Mouse (Mus musculus): Measurements from ENCODE around the gene Med21. TPM values are rescaled to one million over a fixed set of nuclear protein-coding genes. Genes with fewer than 3 reads are reported as not detected.

Gene Med21
- polyA plus RNA-seq (2012; rRNA removed): 34.7 and 44.7 TPM in 2 replicates
- 64.1 and 65.8 TPM in 2 replicates for polyA plus RNA-seq (2014; fragmentation: Nextera tagmentation; extraction: Ambion mirVana)

GRCm38 (mm10) chr6:146642276-146643183, at the start of gene Med21, which contains the start of gene Tm7sf3:
Gene Med21 (plus strand): TSS chr6:146642547.
Gene Tm7sf3 (minus strand): TSS chr6:146642824.
- peak within 1 kb of the TSS; percentile 75 to 84 for H3K4me3 ChIP-seq (ENCODE audit: insufficient read depth in 1 of 2, low read depth in 2 of 2, low read length in 2 of 2)
- H3K4me2 ChIP-seq (ENCODE audit: low read depth): peak within 1 kb of the TSS; percentile 95
- H3K27ac ChIP-seq: peak within 1 kb of the TSS; percentile 75
- H3K27me3 ChIP-seq (ENCODE audit: control insufficient read depth, insufficient read depth, low read length): no peaks in the 10 kb centered on the region
- TF ChIP-seq EP300 (IDR thresholded peaks at IDR 0.05; ENCODE audit: low read depth): no peak
- peak; percentile 63 for TF ChIP-seq CTCF (IDR thresholded peaks at IDR 0.05; ENCODE audit: low read depth)
- H3K36me3 ChIP-seq (replicated peaks; ENCODE audit: control insufficient read depth, insufficient read depth, low read depth): no peaks in the 10 kb centered on the region
- no peaks in the 10 kb centered on the region for H3K9me3 ChIP-seq (ENCODE audit: control insufficient read depth, low read length)
- H3K9ac ChIP-seq (replicated peaks): peak within 1 kb of the TSS; percentile 91
- DNase-seq (ENCODE audit: low read depth in 3 of 3, low spot score in 3 of 3): peak; percentile 97 to 98 (median 97)
- 1% methylated on average over 60 of the region's 60 CpGs for WGBS (ENCODE audit: insufficient replicate concordance)
- ATAC-seq (ENCODE audit: insufficient read depth): peak; percentile 90
- H3K4me1 ChIP-seq (replicated peaks; ENCODE audit: control insufficient read depth in 2 of 2, insufficient read depth in 2 of 2, low read length in 1 of 2): peaks cover 28 to 30% of the 10 kb centered on the region in 2 experiments

GRCm38 (mm10) chr6:146602601-146603000, 39.7 kb upstream of the Med21 start:
- 83% methylated on average over 4 of the region's 4 CpGs for WGBS (ENCODE audit: insufficient replicate concordance)
- Histone ChIP-seq H3K27ac (no peak overlapping the region), H3K4me3 (ENCODE audit: insufficient read depth in 1 of 2, low read depth in 2 of 2, low read length in 2 of 2) (no peak overlapping the region), H3K9me3 (ENCODE audit: control insufficient read depth, low read length) (no peaks in the 10 kb centered on the region), H3K4me2 (ENCODE audit: low read depth) (no peak overlapping the region), H3K27me3 (ENCODE audit: control insufficient read depth, insufficient read depth, low read length) (no peaks in the 10 kb centered on the region), H3K9ac (replicated peaks) (no peak overlapping the region), H3K36me3 (replicated peaks; ENCODE audit: control insufficient read depth, insufficient read depth, low read depth) (peaks cover 73% of the 10 kb centered on the region), H3K4me1 (replicated peaks; ENCODE audit: control insufficient read depth in 2 of 2, insufficient read depth in 2 of 2, low read length in 1 of 2) (no peaks in the 10 kb centered on the region)
- DNase-seq (ENCODE audit: low read depth in 3 of 3, low spot score in 3 of 3) (no peak), ATAC-seq (ENCODE audit: insufficient read depth) (no peak)
- TF ChIP-seq CTCF (IDR thresholded peaks at IDR 0.05; ENCODE audit: low read depth): no peak
- no peak for TF ChIP-seq EP300 (IDR thresholded peaks at IDR 0.05; ENCODE audit: low read depth)

GRCm38 (mm10) chr6:146603651-146604050, 38.7 kb upstream of the Med21 start:
- no peak for TF ChIP-seq CTCF (IDR thresholded peaks at IDR 0.05; ENCODE audit: low read depth)
- no peak for TF ChIP-seq EP300 (IDR thresholded peaks at IDR 0.05; ENCODE audit: low read depth)
- Histone ChIP-seq H3K27me3 (ENCODE audit: control insufficient read depth, insufficient read depth, low read length) (no peaks in the 10 kb centered on the region), H3K4me3 (ENCODE audit: insufficient read depth in 1 of 2, low read depth in 2 of 2, low read length in 2 of 2) (no peak overlapping the region), H3K9ac (replicated peaks) (no peak overlapping the region), H3K27ac (no peak overlapping the region), H3K9me3 (ENCODE audit: control insufficient read depth, low read length) (no peaks in the 10 kb centered on the region), H3K36me3 (replicated peaks; ENCODE audit: control insufficient read depth, insufficient read depth, low read depth) (peaks cover 76% of the 10 kb centered on the region), H3K4me1 (replicated peaks; ENCODE audit: control insufficient read depth in 2 of 2, insufficient read depth in 2 of 2, low read length in 1 of 2) (no peaks in the 10 kb centered on the region), H3K4me2 (ENCODE audit: low read depth) (no peak overlapping the region)
- ATAC-seq (ENCODE audit: insufficient read depth) (no peak), DNase-seq (ENCODE audit: low read depth in 3 of 3, low spot score in 3 of 3) (no peak)
- 81% methylated on average over 10 of the region's 10 CpGs for WGBS (ENCODE audit: insufficient replicate concordance)

- peak overlapping the region; percentile 76 for H3K4me2 ChIP-seq (ENCODE audit: low read depth)
- WGBS (ENCODE audit: insufficient replicate concordance): 21% methylated on average over 6 of the region's 6 CpGs
- peak overlapping the region in 1 of 2 experiments; percentile 18; a peak in 1 of 4 replicates for H3K4me3 ChIP-seq (ENCODE audit: insufficient read depth in 1 of 2, low read depth in 2 of 2, low read length in 2 of 2)
- H3K36me3 ChIP-seq (replicated peaks; ENCODE audit: control insufficient read depth, insufficient read depth, low read depth): peaks cover 60% of the 10 kb centered on the region
- ATAC-seq (ENCODE audit: insufficient read depth): peak; percentile 88
- DNase-seq (ENCODE audit: low read depth in 3 of 3, low spot score in 3 of 3): peak in 1 of 3 experiments; percentile 89
- H3K27me3 ChIP-seq (ENCODE audit: control insufficient read depth, insufficient read depth, low read length): no peaks in the 10 kb centered on the region
- H3K27ac ChIP-seq: peak overlapping the region; percentile 99
- TF ChIP-seq CTCF (IDR thresholded peaks at IDR 0.05; ENCODE audit: low read depth): no peak
- peak; percentile 87 for TF ChIP-seq EP300 (IDR thresholded peaks at IDR 0.05; ENCODE audit: low read depth)
- no peaks in the 10 kb centered on the region for H3K9me3 ChIP-seq (ENCODE audit: control insufficient read depth, low read length)
- peaks cover 45 to 49% of the 10 kb centered on the region in 2 experiments for H3K4me1 ChIP-seq (replicated peaks; ENCODE audit: control insufficient read depth in 2 of 2, insufficient read depth in 2 of 2, low read length in 1 of 2)
- H3K9ac ChIP-seq (replicated peaks): peak overlapping the region; percentile 70
Measured at GRCm38 (mm10) chr6:146611385-146611784, 31.0 kb upstream of the Med21 start.

GRCm38 (mm10) chr6:146611897-146612296, 30.4 kb upstream of the Med21 start:
- DNase-seq (ENCODE audit: low read depth in 3 of 3, low spot score in 3 of 3) (no peak), ATAC-seq (ENCODE audit: insufficient read depth) (peak; percentile 86)
- H3K27ac ChIP-seq: peak overlapping the region; percentile 99
- H3K27me3 ChIP-seq (ENCODE audit: control insufficient read depth, insufficient read depth, low read length): no peaks in the 10 kb centered on the region
- H3K9me3 ChIP-seq (ENCODE audit: control insufficient read depth, low read length): no peaks in the 10 kb centered on the region
- H3K4me2 ChIP-seq (ENCODE audit: low read depth): peak overlapping the region; percentile 76
- 40% methylated on average over 7 of the region's 7 CpGs for WGBS (ENCODE audit: insufficient replicate concordance)
- H3K9ac ChIP-seq (replicated peaks): peak overlapping the region; percentile 70
- H3K4me1 ChIP-seq (replicated peaks; ENCODE audit: control insufficient read depth in 2 of 2, insufficient read depth in 2 of 2, low read length in 1 of 2): peaks cover 45 to 49% of the 10 kb centered on the region in 2 experiments
- TF ChIP-seq EP300 (IDR thresholded peaks at IDR 0.05; ENCODE audit: low read depth) (no peak), CTCF (IDR thresholded peaks at IDR 0.05; ENCODE audit: low read depth) (no peak)
- H3K4me3 ChIP-seq (ENCODE audit: insufficient read depth in 1 of 2, low read depth in 2 of 2, low read length in 2 of 2): peak overlapping the region in 1 of 2 experiments; percentile 18; a peak in 1 of 4 replicates
- peaks cover 60% of the 10 kb centered on the region for H3K36me3 ChIP-seq (replicated peaks; ENCODE audit: control insufficient read depth, insufficient read depth, low read depth)

Data from liver, embryonic 14.5 days (tissue).